Mouse (Mus musculus): Measurements from ENCODE around the gene Basp1.

DNA sequence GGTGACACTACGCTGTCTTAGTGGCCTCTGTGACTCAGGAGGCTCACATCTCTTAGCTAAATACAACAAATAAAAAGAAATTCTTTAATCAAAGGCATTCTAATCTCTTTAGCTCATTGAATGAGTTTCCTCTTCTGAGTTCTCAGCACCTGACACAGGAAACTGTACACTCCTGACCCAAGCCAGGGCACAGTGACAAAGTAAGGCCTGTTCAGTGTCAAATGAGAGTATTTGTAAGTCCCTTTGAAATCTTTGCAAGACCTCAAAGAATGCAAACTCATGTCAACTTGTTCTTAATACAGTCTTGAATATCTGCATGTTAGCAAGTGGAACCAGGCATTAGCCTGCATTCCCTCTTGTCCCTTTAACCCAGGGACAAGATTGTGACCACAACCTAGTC lies 18.8 kb upstream of the Basp1 start:
- TF ChIP-seq GATA1 (IDR thresholded peaks at IDR 0.05; ENCODE audit: low read length) (no peak), TAL1 (IDR thresholded peaks at IDR 0.05; ENCODE audit: low read length) (no peak)
